ENCODE assay signal across 22 mouse cellular contexts in genomic region chr9:116198488-116198887, GRCm38 (mm10). TPM values are rescaled to one million over a fixed set of nuclear protein-coding genes. Genes with fewer than 3 reads are reported as not detected.
DNase-seq lines count a peak whose midpoint lies in the region; ATAC-seq and TF ChIP-seq lines count a peak whose summit lies in the region.
"Had no signal": no experiment of that assay in that cellular context is flagged by ENCODE, and none has a peak within 500 bp of the region (broad histone marks: within the 10 kb centered on the region; RNA-seq: fewer than 3 reads in every experiment).

No protein-coding gene starts in this region.

- 20% methylated on average over 9 of the region's 9 CpGs for WGBS in midbrain, embryonic 11.5 days
- WGBS in midbrain, embryonic 15.5 days: 12% methylated on average over 9 of the region's 9 CpGs
- 14% methylated on average over 9 of the region's 9 CpGs for whole genome bisulfite sequencing in midbrain, postnatal 0 days

- H3K4me3 ChIP-seq in midbrain, embryonic 11.5 days (ENCODE audit: low read depth, low read length): no peak overlapping the region
- H3K4me3 ChIP-seq in midbrain, embryonic 15.5 days: no peak overlapping the region
- no peak overlapping the region for H3K4me3 ChIP-seq in midbrain, postnatal 0 days (ENCODE audit: low read depth, low read length)
- H3K4me3 ChIP-seq: embryonic facial prominence, embryonic 15.5 days; heart, embryonic 15.5 days; intestine, embryonic 15.5 days; megakaryocyte, embryonic 14.5 days had no signal

- no peak for TF ChIP-seq CTCF in midbrain, postnatal 0 days (IDR thresholded peaks at IDR 0.05)

- no peak overlapping the region for H3K4me2 ChIP-seq in midbrain, embryonic 11.5 days
- no peak overlapping the region for H3K4me2 ChIP-seq in midbrain, embryonic 15.5 days
- no peak overlapping the region for H3K4me2 ChIP-seq in midbrain, postnatal 0 days (ENCODE audit: low read depth, low read length, poor library complexity, severe bottlenecking)
- H3K4me2 ChIP-seq: embryonic facial prominence, embryonic 15.5 days; intestine, embryonic 15.5 days had no signal

- peak; percentile 58; the same call in 1 of the 2 replicates for ATAC-seq in midbrain, embryonic 11.5 days (ENCODE audit: low FRiP score)
- no peak for ATAC-seq in midbrain, embryonic 15.5 days (replicated peaks)
- ATAC-seq in midbrain, postnatal 0 days (ENCODE audit: low FRiP score): no peak
- ATAC-seq: forebrain, embryonic 14.5 days had no signal

- H3K9ac ChIP-seq in midbrain, embryonic 11.5 days (ENCODE audit: low read length): no peak overlapping the region
- no peak overlapping the region for H3K9ac ChIP-seq in midbrain, embryonic 15.5 days
- H3K9ac ChIP-seq in midbrain, postnatal 0 days (replicated peaks; ENCODE audit: low read length, poor library complexity, severe bottlenecking): no peak overlapping the region
- H3K9ac ChIP-seq: embryonic facial prominence, embryonic 15.5 days; heart, embryonic 15.5 days; intestine, embryonic 15.5 days; liver, embryonic 14.5 days; lung, embryonic 14.5 days had no signal

- H3K4me1 ChIP-seq in midbrain, embryonic 11.5 days (ENCODE audit: control insufficient read depth, insufficient read depth, low read length): peaks cover 7% of the 10 kb centered on the region; the same call in 1 of the 2 replicates
- H3K4me1 ChIP-seq in midbrain, embryonic 15.5 days: peaks cover 10% of the 10 kb centered on the region
- 0 out of 2 replicates have a peak, but pooled peaks cover 3% of the 10 kb centered on the region for H3K4me1 ChIP-seq in midbrain, postnatal 0 days (ENCODE audit: insufficient read depth, low read length)
- H3K4me1 ChIP-seq: embryonic facial prominence, embryonic 15.5 days; intestine, embryonic 15.5 days had no signal

- no peaks in the 10 kb centered on the region for H3K36me3 ChIP-seq in midbrain, embryonic 11.5 days (ENCODE audit: control insufficient read depth, insufficient read depth, low read length)
- no peaks in the 10 kb centered on the region for H3K36me3 ChIP-seq in midbrain, embryonic 15.5 days (replicated peaks)
- no peaks in the 10 kb centered on the region for H3K36me3 ChIP-seq in midbrain, postnatal 0 days (ENCODE audit: insufficient read depth, low read length)
- H3K36me3 ChIP-seq: embryonic facial prominence, embryonic 15.5 days; heart, embryonic 15.5 days; intestine, embryonic 15.5 days had no signal

- H3K27ac ChIP-seq in midbrain, embryonic 11.5 days (ENCODE audit: low read depth, low read length): no peak overlapping the region
- no peak overlapping the region for H3K27ac ChIP-seq in midbrain, embryonic 15.5 days
- no peak overlapping the region for H3K27ac ChIP-seq in midbrain, postnatal 0 days (ENCODE audit: low read depth, low read length)
- H3K27ac ChIP-seq: embryonic facial prominence, embryonic 15.5 days; intestine, embryonic 15.5 days; liver, embryonic 14.5 days; stomach, postnatal 0 days had no signal

- H3K9me3 ChIP-seq in midbrain, embryonic 11.5 days (ENCODE audit: control insufficient read depth, low read length): no peaks in the 10 kb centered on the region
- no peaks in the 10 kb centered on the region for H3K9me3 ChIP-seq in midbrain, embryonic 15.5 days
- no peaks in the 10 kb centered on the region for H3K9me3 ChIP-seq in midbrain, postnatal 0 days (ENCODE audit: low read length)
- H3K9me3 ChIP-seq: embryonic facial prominence, embryonic 15.5 days; heart, embryonic 15.5 days; intestine, embryonic 15.5 days had no signal

- DNase-seq in midbrain, embryonic 11.5 days (ENCODE audit: low spot score, missing footprints): no peak
- peak; percentile 60 for DNase-seq in A20 (ENCODE audit: low read depth, low spot score)
- peak; percentile 43 to 48 for DNase-seq in B cell, adult 2 months
- DNase-seq in midbrain, postnatal 0 days (ENCODE audit: low spot score): peak; percentile 16
- no peak for DNase-seq in ovary, postnatal 36 days (ENCODE audit: low spot score)
- no peak for DNase-seq in kidney, adult 11 months
- DNase-seq: adrenal gland, postnatal 14 days; cerebellum, adult 9-10 months; kidney, postnatal 36 days; lung, postnatal 36 days; right cerebral cortex, postnatal 25 days; thymus, adult 2 months; thymus, postnatal 4 days had no signal

- H3K27me3 ChIP-seq in midbrain, embryonic 11.5 days (ENCODE audit: control insufficient read depth, insufficient read depth, low read length): no peaks in the 10 kb centered on the region
- no peaks in the 10 kb centered on the region for H3K27me3 ChIP-seq in midbrain, embryonic 15.5 days (replicated peaks)
- no peaks in the 10 kb centered on the region for H3K27me3 ChIP-seq in midbrain, postnatal 0 days (ENCODE audit: insufficient read depth, low read length)
- H3K27me3 ChIP-seq: embryonic facial prominence, embryonic 15.5 days; heart, embryonic 15.5 days; intestine, embryonic 15.5 days; megakaryocyte, embryonic 14.5 days had no signal

RNA-seq across cellular contexts. Expression of gene Tgfbr2, which starts 23.3 kb away (rescaled TPM):
- polyA plus RNA-seq in midbrain, embryonic 11.5 days (2014; fragmentation: Nextera tagmentation; extraction: Ambion mirVana): 8.1 and 9.2 TPM in 2 replicates
- polyA plus RNA-seq in midbrain, embryonic 15.5 days (2015; fragmentation: Nextera tagmentation; extraction: Ambion mirVana): 8.5 and 9.0 TPM in 2 replicates
- 20.3 and 21.8 TPM in 2 replicates for total RNA-seq in midbrain, postnatal 0 days (2014; rRNA removed)
- 6.7 and 7.2 TPM in 2 replicates for polyA plus RNA-seq in midbrain, postnatal 0 days (2015; fragmentation: Nextera tagmentation; extraction: Ambion mirVana)

Comparison
In these comparisons a context has a peak if more than half of its experiments do, and no peak if none do; other contexts are left out.
1. DNase-seq: peak in A20 (single experiment), B cell, adult 2 months (2 of 2) and midbrain, postnatal 0 days (single experiment); none in midbrain, embryonic 11.5 days (single experiment), ovary, postnatal 36 days (single experiment) and kidney, adult 11 months (single experiment).